Mouse (Mus musculus) cortical plate, adult 2 months (tissue): Measurements from ENCODE around the gene Stat2.

Experiments
- CTCF ChIP-seq: fragments of 200-500 bp; IDR thresholded peaks from 2 replicates; pipeline ENCODE4 v1.5.1; 2011; ENCODE audit warnings: mild to moderate bottlenecking, control low read depth, low read length; ENCODE audit not compliant: insufficient read depth; ENCODE audit errors: extremely low read depth
- POLR2A ChIP-seq: fragments of 200-500 bp; IDR thresholded peaks from 2 replicates; pipeline ENCODE4 v1.6.1; 2011; ENCODE audit warnings: mild to moderate bottlenecking, low read length, control low read depth; ENCODE audit not compliant: insufficient read depth; ENCODE audit errors: extremely low read depth

DNA sequence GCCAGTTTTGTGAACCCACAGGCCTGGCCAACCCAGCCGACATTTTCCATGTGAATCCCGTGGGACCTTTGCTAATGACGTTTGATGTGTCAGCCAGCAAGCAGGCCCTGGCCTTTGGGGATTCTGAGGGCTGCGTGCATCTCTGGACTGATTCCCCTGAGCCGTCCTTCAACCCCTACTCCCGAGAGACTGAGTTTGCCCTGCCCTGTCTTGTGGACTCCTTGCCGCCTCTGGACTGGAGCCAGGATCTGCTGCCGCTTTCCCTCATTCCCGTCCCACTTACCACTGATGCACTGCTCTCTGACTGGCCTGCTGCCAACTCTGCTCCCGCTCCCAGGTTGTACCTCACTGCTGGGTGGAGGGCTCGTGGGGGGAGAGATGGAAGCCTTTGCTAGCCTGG lies 39.8 kb downstream of the Stat2 start:
- no peak for TF ChIP-seq POLR2A
- no peak for TF ChIP-seq CTCF
